Mouse (Mus musculus) embryo, embryonic 11 days (tissue): ENCODE results near the gene Kcnk1.

Source experiments
- DNase-seq: peaks from one replicate; pipeline ENCODE4 v3.0.0-alpha.2; 2015

Gene Kcnk1

DNA sequence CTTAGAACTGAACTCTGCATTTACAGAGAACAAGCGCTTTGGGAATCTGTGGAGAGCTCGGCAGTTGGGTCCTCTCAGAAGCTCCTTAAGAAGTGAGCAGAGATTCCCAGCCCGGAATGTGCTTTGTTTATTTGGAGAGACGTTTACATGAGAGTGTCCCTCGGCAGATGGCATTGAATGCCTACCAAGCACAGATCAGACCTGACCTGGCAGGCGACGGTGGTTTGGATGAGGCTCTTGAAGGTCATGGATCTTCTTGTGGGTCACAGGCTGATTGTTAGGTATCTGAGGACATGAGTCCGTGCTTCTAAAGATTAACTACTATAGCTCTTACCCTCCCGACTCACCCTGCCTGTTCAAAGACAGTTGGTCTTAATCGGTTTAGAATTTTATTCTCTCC, 67.9 kb downstream of the Kcnk1 start:
- no peak for DNase-seq

DNA sequence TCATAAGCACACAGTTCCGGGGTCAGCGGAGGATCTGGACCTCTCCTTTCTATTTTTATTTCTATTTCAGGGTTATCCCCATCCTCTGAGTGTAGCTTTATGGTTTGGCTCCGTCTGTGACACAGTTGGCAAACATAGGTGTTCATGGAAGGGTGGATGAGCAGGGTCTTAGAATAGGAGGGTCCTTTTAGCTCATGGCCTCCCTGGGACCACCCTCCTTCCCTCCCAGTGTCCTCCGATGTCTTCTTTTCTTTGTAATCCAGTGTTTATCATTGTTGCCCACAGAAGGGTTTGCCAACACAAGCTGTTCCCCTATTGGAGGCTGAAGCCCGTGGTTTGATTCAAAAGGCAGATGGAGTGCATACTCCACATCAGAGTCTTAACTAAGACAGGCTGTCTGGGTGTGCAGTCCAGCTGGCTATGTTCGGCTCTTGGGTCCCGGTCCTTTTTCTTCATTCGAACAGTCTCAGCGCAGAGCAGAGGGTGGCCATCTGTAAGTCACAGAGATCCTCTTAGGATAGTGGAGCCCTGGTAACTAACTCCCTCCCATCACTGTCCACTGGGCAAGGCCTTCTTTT, 69.0 kb downstream of the Kcnk1 start:
- DNase-seq: no peak

DNA sequence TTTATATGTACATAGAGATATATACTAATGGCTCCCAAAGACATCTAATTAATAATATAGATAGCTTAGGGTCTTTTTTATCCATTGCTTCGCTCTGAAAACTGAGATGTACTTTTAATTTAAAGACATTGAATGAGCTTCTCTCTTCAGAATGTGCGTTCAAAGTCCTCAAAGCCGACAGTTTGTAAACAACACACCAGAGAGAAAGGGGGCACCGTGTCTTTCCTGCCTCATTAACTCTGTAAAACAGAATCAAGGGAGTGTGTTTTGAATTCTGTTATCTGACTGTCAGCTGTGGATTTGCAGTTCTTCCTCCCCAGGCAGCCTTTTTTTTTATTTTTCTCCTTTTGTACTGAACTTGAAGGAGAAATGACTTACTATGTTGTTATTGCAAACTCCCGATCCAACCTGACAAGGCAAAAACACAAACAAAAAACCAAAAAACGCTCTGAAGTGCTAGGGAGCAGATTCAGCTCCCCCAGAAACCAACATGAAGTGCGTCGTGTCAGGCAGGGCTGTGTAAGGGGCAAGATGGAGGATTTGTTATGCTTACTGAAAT, 69.7 kb downstream of the Kcnk1 start:
- no peak for DNase-seq

DNA sequence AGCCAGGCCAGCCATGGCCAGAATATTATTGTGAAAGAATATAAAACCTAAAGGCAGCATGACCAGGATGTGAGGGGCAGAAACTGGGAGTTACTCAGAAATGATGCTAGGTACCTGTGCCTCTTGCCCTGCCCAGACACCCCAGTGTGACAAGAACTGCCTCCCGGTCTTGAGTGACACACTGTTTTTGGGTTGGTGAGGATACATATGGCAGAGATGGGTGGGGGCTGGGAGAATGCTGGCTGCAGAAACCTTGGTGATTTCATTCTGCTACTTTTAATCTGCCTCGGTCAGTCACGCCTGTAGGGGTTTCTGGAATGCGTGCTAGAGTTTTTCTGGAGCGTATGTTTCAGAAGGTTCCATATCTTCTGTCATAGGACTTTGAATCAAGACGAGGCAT, 72.3 kb downstream of the Kcnk1 start:
- DNase-seq: no peak

DNA sequence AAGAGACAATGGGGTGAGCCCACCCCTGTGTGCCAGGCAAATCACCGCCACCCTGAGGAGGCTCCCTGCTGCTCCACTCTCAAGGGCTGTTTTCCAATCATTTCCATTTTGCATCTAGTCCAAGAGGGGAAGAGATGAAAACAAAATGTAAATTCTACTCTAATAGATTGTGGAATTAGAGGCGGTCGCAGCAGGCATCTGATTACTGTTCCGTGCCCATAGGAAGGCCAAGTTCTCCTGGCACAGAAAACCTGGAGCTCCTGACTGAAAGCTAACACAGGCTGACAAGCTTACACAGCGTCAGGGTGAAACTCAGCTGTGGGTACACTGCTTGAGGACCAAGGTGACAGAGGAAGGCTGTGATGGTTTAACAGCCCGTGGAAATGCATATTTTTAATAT, 73.2 kb downstream of the Kcnk1 start:
- DNase-seq: no peak

DNA sequence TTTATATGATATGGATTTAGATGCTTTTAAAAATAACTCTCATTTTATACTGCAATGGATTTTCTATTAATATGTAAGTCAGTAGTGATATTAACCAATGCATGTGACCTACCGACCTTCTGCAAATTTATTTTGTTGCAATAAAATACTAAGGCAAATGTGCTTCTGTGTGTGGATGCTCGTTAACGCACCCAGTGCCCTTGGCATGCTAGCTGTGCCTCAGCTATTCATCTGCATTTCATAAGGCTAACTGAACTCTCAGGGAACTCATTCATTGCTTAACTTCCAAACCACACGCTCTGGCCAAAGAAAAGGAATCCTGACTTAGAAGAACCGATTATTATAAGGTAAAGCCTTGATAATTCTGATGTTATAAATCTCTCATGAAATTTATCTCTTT, 77.7 kb downstream of the Kcnk1 start:
- DNase-seq: peak; percentile 14

DNA sequence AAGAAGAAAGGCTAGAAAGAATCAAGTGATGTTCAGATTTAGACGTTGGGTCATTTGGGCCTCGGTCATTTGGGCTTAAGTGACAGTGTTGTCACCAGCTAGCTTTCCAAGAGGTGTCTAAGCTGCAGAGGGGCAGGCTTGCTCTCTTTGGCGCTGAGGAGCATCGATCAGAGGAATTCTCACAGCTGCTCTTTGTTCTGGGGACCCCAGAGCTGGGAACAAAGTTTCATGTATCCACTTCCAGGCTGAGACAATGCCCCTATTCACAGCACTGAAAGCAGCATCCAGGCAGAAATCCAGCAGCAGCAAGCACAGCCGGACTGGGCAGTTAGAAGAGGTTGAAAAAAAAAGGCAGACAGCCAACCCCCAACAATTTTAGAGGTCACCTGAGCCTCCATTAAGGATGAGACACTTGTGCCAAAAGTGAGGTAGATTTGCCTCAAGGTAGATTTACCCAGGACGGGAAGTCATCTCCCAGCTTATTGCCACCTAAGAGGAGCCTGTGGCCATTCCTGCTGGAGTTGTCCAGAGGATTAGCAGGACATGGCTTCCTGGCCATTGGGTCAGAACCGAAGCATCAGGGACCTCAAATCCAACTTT, 78.3 kb downstream of the Kcnk1 start:
- peak; percentile 66 for DNase-seq

DNA sequence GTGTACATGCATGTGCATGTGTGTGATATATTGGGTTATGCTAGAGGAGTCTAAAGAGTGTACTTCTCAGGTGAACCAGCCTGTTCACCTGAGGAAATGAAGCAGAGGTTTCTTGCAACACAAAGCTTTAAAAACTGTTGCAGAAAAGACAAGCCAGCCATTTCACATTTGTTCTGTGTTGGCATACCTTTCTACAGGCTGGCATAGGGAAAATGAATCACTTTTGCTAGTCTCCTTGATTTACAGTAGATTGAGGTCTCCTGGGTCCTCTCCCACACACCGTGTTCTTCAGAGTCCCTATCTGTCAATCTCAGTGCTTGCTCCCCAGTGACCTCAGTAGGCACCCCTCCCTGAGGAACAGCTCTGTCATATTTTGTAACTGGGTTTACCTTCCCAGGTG, 79.1 kb downstream of the Kcnk1 start:
- DNase-seq: no peak

DNA sequence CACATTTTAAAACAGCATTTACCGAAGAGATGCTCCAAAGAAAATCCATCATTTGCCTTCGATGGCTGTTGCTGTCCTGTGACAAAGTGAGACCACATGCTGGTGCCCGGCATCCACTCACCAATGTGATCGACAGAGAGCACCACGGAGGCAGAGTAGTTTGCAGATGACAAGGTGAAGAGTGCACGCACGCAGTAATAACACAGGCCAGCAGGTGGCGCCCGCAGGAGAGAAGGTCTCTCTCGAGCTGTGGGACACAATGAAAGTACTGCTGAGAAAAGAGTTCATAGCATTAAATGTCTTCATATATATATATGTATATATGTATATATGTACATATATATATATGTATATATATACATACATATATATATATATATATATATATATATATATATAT, 80.4 kb downstream of the Kcnk1 start:
- peak; percentile 82 for DNase-seq
